Mouse (Mus musculus): Measurements from ENCODE around the gene Samd14. TPM values are rescaled to one million over a fixed set of nuclear protein-coding genes. Genes with fewer than 3 reads are reported as not detected.

Samd14 gene
- polyA plus RNA-seq, 1 experiment from 2014 or later: 33.9 TPM

GRCm38 (mm10) chr11:94997596-94997995 lies 12.1 kb upstream of the Samd14 start:
- Histone ChIP-seq H3K4me2 (peak overlapping the region; percentile 97), H3K4me3 (replicated peaks) (peak overlapping the region; percentile 56), H3K27me3 (no peaks in the 10 kb centered on the region), H3K36me3 (replicated peaks) (peaks cover 62% of the 10 kb centered on the region), H3K9ac (peak overlapping the region; percentile 61), H3K4me1 (replicated peaks) (peaks cover 100% of the 10 kb centered on the region), H3K27ac (replicated peaks) (peak overlapping the region; percentile 90), H3K9me3 (replicated peaks) (no peaks in the 10 kb centered on the region)
- peak; percentile 93 for ATAC-seq (ENCODE audit: insufficient read depth)
- 10% methylated on average over 5 of the region's 5 CpGs for WGBS (ENCODE audit: insufficient replicate concordance)

GRCm38 (mm10) chr11:94998041-94998531 lies 11.6 kb upstream of the Samd14 start:
- peak overlapping the region; percentile 61 for H3K9ac ChIP-seq
- peaks cover 100% of the 10 kb centered on the region for H3K4me1 ChIP-seq (replicated peaks)
- peaks cover 66% of the 10 kb centered on the region for H3K36me3 ChIP-seq (replicated peaks)
- peak overlapping the region; percentile 90 for H3K27ac ChIP-seq (replicated peaks)
- peak overlapping the region; percentile 56 for H3K4me3 ChIP-seq (replicated peaks)
- no peaks in the 10 kb centered on the region for H3K9me3 ChIP-seq (replicated peaks)
- peak overlapping the region; percentile 97 for H3K4me2 ChIP-seq
- no peaks in the 10 kb centered on the region for H3K27me3 ChIP-seq
- peak; percentile 60 for ATAC-seq (ENCODE audit: insufficient read depth)
- WGBS (ENCODE audit: insufficient replicate concordance): 41% methylated on average over 16 of the region's 16 CpGs

- ATAC-seq (ENCODE audit: insufficient read depth): no peak
- Histone ChIP-seq H3K27ac (replicated peaks) (peak overlapping the region; percentile 68), H3K9me3 (replicated peaks) (no peaks in the 10 kb centered on the region), H3K4me1 (replicated peaks) (peaks cover 95% of the 10 kb centered on the region), H3K27me3 (no peaks in the 10 kb centered on the region), H3K4me2 (peak overlapping the region; percentile 97), H3K4me3 (replicated peaks) (no peak overlapping the region), H3K9ac (peak overlapping the region; percentile 18; the same call in 1 of the 2 replicates), H3K36me3 (replicated peaks) (peaks cover 86% of the 10 kb centered on the region)
- whole genome bisulfite sequencing (ENCODE audit: insufficient replicate concordance): 67% methylated on average over 8 of the region's 8 CpGs
Observed at GRCm38 (mm10) chr11:95000128-95000527, 9.6 kb upstream of the Samd14 start.

GRCm38 (mm10) chr11:95000548-95000947 lies 9.1 kb upstream of the Samd14 start:
- Histone ChIP-seq H3K4me1 (replicated peaks) (peaks cover 95% of the 10 kb centered on the region), H3K9ac (peak overlapping the region; percentile 18; the same call in 1 of the 2 replicates), H3K9me3 (replicated peaks) (no peaks in the 10 kb centered on the region), H3K4me2 (peak overlapping the region; percentile 97), H3K4me3 (replicated peaks) (no peak overlapping the region), H3K36me3 (replicated peaks) (peaks cover 90% of the 10 kb centered on the region), H3K27ac (replicated peaks) (peak overlapping the region; percentile 68), H3K27me3 (no peaks in the 10 kb centered on the region)
- no peak for ATAC-seq (ENCODE audit: insufficient read depth)
- 14% methylated on average over 4 of the region's 4 CpGs for WGBS (ENCODE audit: insufficient replicate concordance)

- peak; percentile 20; the same call in 1 of the 2 replicates for ATAC-seq (ENCODE audit: insufficient read depth)
- H3K36me3 ChIP-seq (replicated peaks): peaks cover 95% of the 10 kb centered on the region
- peak overlapping the region; percentile 18; the same call in 1 of the 2 replicates for H3K9ac ChIP-seq
- H3K27me3 ChIP-seq: no peaks in the 10 kb centered on the region
- no peak overlapping the region for H3K4me3 ChIP-seq (replicated peaks)
- H3K4me2 ChIP-seq: peak overlapping the region; percentile 97
- H3K9me3 ChIP-seq (replicated peaks): no peaks in the 10 kb centered on the region
- WGBS (ENCODE audit: insufficient replicate concordance): 3% methylated on average over 8 of the region's 8 CpGs
- H3K4me1 ChIP-seq (replicated peaks): peaks cover 95% of the 10 kb centered on the region
- H3K27ac ChIP-seq (replicated peaks): peak overlapping the region; percentile 68
Observed at GRCm38 (mm10) chr11:95001058-95001457, 8.6 kb upstream of the Samd14 start.

GRCm38 (mm10) chr11:95001584-95002347 lies 7.9 kb upstream of the Samd14 start:
- no peak for ATAC-seq (ENCODE audit: insufficient read depth)
- WGBS (ENCODE audit: insufficient replicate concordance): 85% methylated on average over 21 of the region's 21 CpGs
- H3K9me3 ChIP-seq (replicated peaks): no peaks in the 10 kb centered on the region
- H3K4me1 ChIP-seq (replicated peaks): peaks cover 95% of the 10 kb centered on the region
- H3K4me3 ChIP-seq (replicated peaks): no peak overlapping the region
- H3K4me2 ChIP-seq: no peak overlapping the region
- no peaks in the 10 kb centered on the region for H3K27me3 ChIP-seq
- H3K27ac ChIP-seq (replicated peaks): peak overlapping the region; percentile 30
- H3K36me3 ChIP-seq (replicated peaks): peaks cover 88% of the 10 kb centered on the region
- no peak overlapping the region for H3K9ac ChIP-seq

GRCm38 (mm10) chr11:95002705-95003104 lies 7.0 kb upstream of the Samd14 start:
- no peak for ATAC-seq (ENCODE audit: insufficient read depth)

GRCm38 (mm10) chr11:95004136-95004936 lies 5.3 kb upstream of the Samd14 start:
- H3K36me3 ChIP-seq (replicated peaks): peaks cover 64% of the 10 kb centered on the region
- H3K9me3 ChIP-seq (replicated peaks): no peaks in the 10 kb centered on the region
- 83% methylated on average over 12 of the region's 12 CpGs for WGBS (ENCODE audit: insufficient replicate concordance)
- H3K9ac ChIP-seq: no peak overlapping the region; the same call in 1 of the 2 replicates
- ATAC-seq (ENCODE audit: insufficient read depth): no peak
- peaks cover 95% of the 10 kb centered on the region for H3K4me1 ChIP-seq (replicated peaks)
- no peaks in the 10 kb centered on the region for H3K27me3 ChIP-seq
- no peak overlapping the region for H3K4me3 ChIP-seq (replicated peaks)
- no peak overlapping the region for H3K4me2 ChIP-seq
- H3K27ac ChIP-seq (replicated peaks): peak overlapping the region; percentile 62

More at GRCm38 (mm10) chr11:95002705-95003104, 7.0 kb upstream of the Samd14 start:
- Histone ChIP-seq H3K4me1 (replicated peaks) (peaks cover 95% of the 10 kb centered on the region), H3K27me3 (no peaks in the 10 kb centered on the region), H3K27ac (replicated peaks) (no peak overlapping the region), H3K4me3 (replicated peaks) (no peak overlapping the region), H3K36me3 (replicated peaks) (peaks cover 80% of the 10 kb centered on the region), H3K9me3 (replicated peaks) (no peaks in the 10 kb centered on the region), H3K9ac (no peak overlapping the region), H3K4me2 (no peak overlapping the region)
- WGBS (ENCODE audit: insufficient replicate concordance): 88% methylated on average over 8 of the region's 8 CpGs

- no peak for ATAC-seq (ENCODE audit: insufficient read depth)
- 0 out of 2 replicates have a peak overlapping the region, but pooled peaks have one; percentile 7 for H3K27ac ChIP-seq (replicated peaks)
- no peak overlapping the region for H3K4me2 ChIP-seq
Observed at GRCm38 (mm10) chr11:95004937-95005198, 4.8 kb upstream of the Samd14 start.

GRCm38 (mm10) chr11:95006038-95006437 lies 3.6 kb upstream of the Samd14 start:
- H3K4me1 ChIP-seq (replicated peaks): peaks cover 80% of the 10 kb centered on the region
- no peak for ATAC-seq (ENCODE audit: insufficient read depth)
- H3K36me3 ChIP-seq (replicated peaks): peaks cover 47% of the 10 kb centered on the region
- 44% methylated on average over 4 of the region's 4 CpGs for WGBS (ENCODE audit: insufficient replicate concordance)
- H3K4me3 ChIP-seq (replicated peaks): peak overlapping the region; percentile 60
- H3K27ac ChIP-seq (replicated peaks): peak overlapping the region; percentile 100
- H3K9ac ChIP-seq: 0 out of 2 replicates have a peak overlapping the region, but pooled peaks have one; percentile 21
- H3K9me3 ChIP-seq (replicated peaks): no peaks in the 10 kb centered on the region
- peak overlapping the region; percentile 88 for H3K4me2 ChIP-seq
- peaks cover 8% of the 10 kb centered on the region for H3K27me3 ChIP-seq

More at GRCm38 (mm10) chr11:95004937-95005198, 4.8 kb upstream of the Samd14 start:
- Histone ChIP-seq H3K27me3 (0 out of 2 replicates have a peak, but pooled peaks cover under 1% of the 10 kb centered on the region), H3K36me3 (replicated peaks) (peaks cover 58% of the 10 kb centered on the region), H3K4me1 (replicated peaks) (peaks cover 92% of the 10 kb centered on the region), H3K9ac (no peak overlapping the region), H3K9me3 (replicated peaks) (no peaks in the 10 kb centered on the region), H3K4me3 (replicated peaks) (no peak overlapping the region)
- WGBS (ENCODE audit: insufficient replicate concordance): 80% methylated on average over 6 of the region's 6 CpGs

Measured in liver, embryonic 15.5 days (tissue).